Mouse (Mus musculus) cerebellum, postnatal 4 days (tissue): ENCODE data around the gene Scgb1b20.
"Not testable (repeated sequence)": the region's sequence is repeated elsewhere in the genome, so short reads cannot be mapped to it uniquely, and the experiment has no call there.

Source experiments
- DNase-seq, 2 experiments: peaks; one replicate each; pipeline ENCODE4 v3.0.0; 2022; ENCODE audit warnings: low spot score in 2 of 2, mixed read lengths in 1 of 2

The Scgb1b20 gene

GRCm38 (mm10) chr7:33372934-33373333 lies at the start of gene Scgb1b20:
Gene Scgb1b20, plus strand, starts transcription at chr7:33373234.
- DNase-seq: not testable (repeated sequence)

DNA sequence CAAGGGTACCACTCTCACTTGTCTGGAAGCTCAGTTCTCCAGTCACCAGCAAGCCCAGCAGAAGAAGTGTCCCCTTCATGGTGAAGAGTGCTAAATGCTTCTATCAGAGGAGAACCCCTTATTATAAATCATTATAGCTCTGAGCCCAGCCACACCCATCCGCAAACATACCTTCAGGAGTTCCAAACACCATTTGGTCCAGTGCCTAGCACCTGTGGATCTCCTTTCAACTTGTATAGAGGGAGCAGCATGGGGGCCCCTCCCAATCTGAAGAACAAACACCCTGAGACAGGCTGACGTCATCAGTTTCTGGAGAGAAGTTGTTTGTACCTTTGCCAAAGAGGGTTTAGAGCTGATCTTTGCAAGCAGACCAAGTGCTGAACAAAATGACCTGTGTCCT lies 6.8 kb upstream of the Scgb1b20 start, which contains the start of gene Scgb2b20:
TSS of gene Scgb2b20 (minus strand) at position 101 of the 400 bp plus-strand sequence.
- not testable (repeated sequence) for DNase-seq

- not testable (repeated sequence) for DNase-seq
Measured at GRCm38 (mm10) chr7:33399749-33400148, 26.7 kb downstream of the Scgb1b20 start.

DNA sequence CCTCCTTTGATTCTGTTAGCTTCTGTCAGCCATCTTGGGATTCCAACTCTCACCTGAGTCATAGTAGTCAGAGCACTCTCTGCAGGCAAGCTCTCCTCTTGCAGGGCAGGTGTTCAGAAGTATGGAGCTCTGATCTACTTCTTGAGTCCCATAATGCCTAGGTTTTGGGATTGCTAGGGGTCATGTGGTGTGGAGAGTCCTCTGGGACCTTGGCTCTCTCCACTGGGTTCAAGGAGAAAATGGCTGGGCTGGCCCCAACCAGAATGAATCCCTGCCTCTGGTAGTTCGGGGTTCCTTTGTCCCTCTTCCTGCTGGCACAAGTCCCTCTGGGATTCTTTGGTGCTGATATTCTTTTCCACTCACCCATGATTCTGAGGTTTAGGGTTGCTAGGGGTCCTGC lies 28.6 kb downstream of the Scgb1b20 start:
- no peak for DNase-seq

GRCm38 (mm10) chr7:33409681-33410080 lies 36.6 kb downstream of the Scgb1b20 start:
- DNase-seq: not testable (repeated sequence)
